Mouse (Mus musculus) hematopoietic stem cell, adult 5-6 weeks (primary cell): ENCODE measurements at regions not wholly inside any gene's neighbourhood (a gene's known extent, or its start where the extent isn't known, plus 50 kb on each side); places are given as distances from the start of the nearest gene placed in this dataset.

Source experiments
- ATAC-seq, 2 experiments: fragments of 125-278 bp in 1 of 2; replicated peaks in 1 of 2; 2 replicates each; pipeline ENCODE4 v1.8.0; 2016 to 2017; ENCODE audit warnings: inconsistent platforms in 2 of 2, mild to moderate bottlenecking in 2 of 2, moderate number of reproducible peaks in 2 of 2, low read depth in 1 of 2, moderate TSS enrichment in 1 of 2; ENCODE audit not compliant: low FRiP score in 2 of 2, poor library complexity in 2 of 2, severe bottlenecking in 2 of 2, insufficient read depth in 1 of 2, low TSS enrichment in 1 of 2

DNA sequence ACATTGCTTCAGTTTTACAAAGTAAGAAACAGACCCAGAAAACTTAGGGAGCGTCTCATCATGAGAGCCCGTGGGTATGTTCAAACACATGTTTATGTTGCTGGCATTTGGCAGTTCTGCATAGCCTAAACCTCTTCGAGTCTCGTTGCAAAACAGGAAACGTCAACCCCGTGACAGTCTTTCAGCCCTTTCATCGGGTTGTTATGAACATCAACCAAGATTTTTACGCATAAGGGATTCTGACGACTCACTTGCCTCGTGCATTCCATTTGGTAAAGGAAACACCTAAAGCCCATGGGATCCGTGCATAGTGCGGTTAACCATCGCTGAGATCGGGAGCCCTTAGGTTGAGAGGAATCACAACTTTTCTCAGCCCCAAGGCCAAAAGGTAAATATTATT, 115.7 kb downstream of the Gpam start:
- no peak for ATAC-seq

DNA sequence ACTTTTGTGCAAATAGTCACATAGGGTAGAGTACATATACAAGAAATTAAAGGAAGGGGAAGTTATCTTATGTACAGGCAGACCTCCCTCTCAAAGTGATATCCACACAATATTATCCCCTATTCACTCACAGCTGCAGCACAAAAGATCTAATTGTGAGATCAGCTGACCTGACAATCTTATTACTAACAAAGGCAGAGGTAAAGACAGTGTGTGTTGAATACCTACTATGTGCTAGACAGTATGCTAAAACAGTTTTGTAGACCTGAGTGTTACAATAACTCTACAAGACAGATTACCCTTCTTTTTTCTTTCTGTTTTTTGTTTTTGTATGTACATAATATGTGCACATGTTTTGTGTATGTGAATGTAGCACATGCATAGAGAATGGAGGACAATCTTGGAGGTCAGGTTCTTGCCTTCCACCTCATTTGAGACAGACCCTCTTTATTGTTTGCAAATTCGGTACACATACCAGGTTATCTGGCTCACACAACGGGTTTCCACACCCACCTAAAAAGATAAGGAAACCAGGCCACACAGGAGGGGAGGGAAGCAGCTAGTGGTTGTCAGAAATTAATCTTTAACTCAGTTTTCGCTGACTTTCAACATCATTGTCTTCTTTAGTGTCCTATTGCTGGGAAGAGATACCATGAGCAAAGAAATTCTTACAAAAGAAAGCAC, 118.4 kb downstream of the Gpam start:
- no peak for ATAC-seq

DNA sequence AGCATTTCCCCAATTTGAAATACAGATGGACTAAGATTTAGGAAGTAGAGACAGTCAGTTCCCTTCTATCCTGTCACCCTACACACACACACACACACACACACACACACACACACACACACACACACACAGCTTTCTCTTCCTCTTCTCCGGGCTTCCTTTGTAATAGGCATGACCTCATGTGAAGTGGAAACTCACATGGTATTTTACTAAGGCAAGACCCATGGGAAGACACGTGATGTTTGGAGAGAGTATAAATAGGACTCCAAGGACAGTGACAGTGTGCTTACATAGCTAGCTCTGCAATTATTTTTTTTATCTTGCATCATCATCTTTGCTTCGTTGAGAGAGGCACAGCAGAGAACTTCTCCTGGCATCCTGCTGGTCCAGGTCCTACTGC, 137.1 kb downstream of the Gpam start:
- no peak for ATAC-seq

DNA sequence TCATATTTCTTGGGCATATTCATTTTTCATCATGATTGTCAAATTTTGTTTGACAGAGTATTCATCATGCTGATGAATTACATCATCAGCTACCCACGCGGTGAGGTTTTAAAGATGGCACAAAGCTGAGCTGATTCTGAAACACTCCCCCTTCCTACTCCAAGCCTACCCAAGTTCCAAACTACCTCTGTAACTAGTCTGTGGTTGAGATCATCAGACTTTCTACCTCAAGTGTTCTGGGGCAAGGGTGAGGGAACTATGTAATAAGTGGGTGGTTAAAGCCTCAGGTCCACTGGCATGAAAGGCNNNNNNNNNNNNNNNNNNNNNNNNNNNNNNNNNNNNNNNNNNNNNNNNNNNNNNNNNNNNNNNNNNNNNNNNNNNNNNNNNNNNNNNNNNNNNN, 142.5 kb downstream of the Gpam start:
- no peak for ATAC-seq

DNA sequence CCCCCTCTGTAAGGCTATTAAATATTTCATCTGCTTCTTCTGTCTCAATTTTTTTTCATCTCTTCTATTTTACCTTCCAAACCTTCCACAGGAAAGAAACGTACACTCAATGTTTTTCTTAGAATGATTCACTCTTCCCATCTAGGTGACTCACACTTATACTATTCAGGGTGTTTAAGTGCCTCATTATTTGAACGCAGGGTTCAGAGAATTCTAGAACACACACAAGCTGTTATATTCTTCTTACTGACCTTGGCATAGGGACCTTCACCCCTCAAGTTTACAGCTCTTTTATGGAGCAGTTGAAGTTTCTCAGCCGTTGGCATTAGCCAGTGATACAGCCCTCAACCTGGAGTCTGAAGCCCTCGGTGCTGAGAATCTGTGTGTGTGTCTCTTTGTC, 144.2 kb downstream of the Gpam start:
- no peak for ATAC-seq

DNA sequence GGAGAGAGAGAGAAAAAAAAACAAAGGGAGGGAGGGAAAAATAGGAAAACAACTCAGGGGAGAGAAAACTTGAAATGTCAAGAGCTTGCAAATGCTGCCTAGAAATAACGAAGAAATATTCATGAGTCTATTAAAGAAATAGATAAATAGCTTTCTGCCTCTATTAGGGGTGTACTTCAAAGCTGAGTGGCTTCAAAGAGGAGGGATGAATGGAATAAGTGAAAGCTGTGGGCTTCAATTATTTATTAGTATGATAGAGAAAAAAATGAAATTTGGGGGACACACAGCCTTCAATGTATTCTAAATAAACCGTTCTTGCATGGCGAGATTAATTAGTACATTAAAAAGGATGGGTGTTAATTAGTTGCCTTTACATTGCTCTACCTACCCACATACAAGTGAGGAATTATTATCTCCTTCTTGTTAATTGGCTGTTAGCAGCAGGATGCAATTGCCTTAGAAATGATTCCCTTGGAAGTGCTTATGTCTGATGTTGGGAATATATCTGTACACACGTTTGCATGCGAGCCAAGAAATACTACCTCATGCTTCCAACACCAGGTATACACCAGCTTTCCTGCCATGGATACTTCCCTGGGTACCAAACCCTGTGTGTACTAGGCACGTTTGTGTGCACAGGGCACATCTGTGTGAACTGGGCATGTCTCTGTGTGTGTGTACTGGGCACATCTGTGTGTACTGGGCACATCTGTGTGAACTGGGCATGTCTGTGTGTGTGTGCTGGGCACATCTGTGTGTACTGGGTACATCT, 155.4 kb downstream of the Gpam start:
- ATAC-seq, result no peak

DNA sequence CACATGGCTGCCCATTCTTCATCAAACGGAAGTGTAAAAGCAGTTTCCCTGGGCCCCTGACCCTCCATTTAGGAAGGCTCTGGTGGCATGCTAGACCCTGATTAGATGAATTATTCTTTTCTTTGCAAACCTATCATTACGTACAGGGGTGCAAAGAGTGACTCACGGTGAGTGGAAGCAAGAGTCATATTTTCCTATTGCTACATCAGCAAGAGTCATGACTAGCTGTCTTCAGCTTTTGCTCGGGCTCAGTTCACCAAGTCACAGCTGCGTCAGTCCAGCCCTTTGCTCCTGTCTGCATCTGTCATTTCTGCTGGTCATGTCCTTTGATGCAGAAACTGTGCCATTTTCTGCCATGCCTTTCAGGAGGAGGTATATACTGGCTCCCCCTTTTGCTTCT, 168.7 kb downstream of the Gpam start:
- no peak for ATAC-seq

DNA sequence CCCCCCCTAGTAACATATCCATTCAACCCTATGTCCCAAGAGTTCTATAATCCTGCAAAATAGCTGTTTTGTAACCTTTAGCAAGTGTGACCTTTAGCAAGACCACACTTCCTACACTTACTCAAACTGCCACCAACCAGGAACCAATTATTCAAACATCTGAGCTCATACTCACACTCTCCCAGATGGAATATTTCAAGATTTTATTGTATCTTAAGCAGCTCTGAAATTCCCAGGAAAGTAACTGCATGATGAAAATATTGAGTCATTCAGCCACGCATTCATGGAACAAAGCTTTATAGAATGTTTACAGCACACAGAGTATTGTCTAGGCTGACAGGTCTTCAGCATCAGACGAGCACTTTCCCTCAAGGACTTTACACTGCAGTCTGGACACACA, 171.9 kb downstream of the Gpam start:
- ATAC-seq, result no peak

DNA sequence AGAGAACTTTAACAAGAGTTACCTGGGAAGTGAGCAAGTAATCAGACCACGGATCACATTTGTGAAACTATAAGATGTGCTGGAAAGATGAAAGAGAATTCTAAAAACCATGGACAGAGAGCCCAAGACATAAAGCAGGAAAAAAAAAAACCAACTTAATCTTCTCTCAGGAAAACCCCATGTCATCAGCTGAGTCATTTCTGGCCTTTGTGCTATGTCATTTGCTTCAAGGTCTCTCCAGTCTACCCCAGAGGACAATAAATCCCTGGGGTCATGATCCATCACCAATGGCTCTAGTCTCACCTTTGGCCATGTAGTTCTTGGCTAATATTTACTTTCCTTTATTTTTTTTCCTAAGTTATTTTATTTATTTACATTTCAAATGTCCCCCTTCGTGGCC, 174.5 kb downstream of the Gpam start:
- ATAC-seq, result no peak

DNA sequence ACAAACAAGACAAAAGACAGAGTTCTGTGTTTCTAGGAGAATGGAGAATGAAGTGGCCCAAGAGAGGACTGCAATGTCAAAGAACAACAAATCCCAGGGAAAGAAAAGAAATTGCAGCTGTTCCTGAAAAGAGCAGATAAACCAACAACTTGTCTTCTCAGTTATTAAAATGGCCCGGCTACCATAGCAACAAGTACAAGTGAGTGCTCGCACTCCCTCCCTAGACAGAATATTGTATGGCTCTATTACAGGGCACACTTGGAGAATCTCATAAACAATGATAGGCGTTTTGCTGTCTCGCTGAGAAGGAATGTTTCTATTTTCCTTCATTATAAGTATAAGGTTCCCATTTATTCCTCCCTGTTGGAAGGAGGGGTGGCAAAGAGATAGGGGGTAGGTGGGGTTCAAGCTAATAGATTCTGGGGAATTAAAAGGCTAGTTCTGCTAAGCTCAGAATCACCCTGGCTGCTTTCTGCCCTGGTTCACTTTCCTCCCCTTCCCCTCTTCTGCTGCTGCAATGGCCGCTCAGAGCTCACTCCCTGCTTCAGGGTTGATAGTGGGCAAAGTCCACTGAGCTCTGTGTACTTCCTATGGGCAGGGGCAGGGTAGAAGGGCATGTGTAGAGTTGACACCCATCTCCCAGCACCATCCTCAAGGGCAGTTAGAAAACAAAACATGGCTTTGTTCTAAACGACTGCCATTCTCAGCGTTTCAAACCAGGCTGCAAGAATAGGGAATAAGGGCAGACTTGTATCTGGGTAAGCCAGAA, 178.5 kb downstream of the Gpam start:
- ATAC-seq, result no peak

DNA sequence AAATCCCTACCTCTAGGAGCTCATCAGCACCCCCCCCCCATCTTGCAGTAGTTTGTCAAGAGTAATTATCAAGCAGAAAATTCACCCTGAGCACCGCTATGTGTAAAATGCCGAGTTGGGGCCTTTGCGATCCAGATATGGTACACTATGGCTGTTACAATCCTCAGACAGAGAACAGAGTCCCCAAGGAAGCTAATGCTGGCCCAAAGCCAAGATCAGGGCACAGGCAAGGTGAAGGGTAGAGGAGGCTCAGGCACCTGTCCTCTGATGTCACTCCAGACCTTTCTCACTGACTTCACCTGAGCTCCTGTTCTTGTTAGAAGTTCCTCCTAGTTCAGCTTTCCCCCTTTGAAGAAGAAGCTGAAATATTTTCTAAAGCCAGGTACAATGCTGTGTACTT, 179.5 kb downstream of the Gpam start:
- ATAC-seq, result no peak

DNA sequence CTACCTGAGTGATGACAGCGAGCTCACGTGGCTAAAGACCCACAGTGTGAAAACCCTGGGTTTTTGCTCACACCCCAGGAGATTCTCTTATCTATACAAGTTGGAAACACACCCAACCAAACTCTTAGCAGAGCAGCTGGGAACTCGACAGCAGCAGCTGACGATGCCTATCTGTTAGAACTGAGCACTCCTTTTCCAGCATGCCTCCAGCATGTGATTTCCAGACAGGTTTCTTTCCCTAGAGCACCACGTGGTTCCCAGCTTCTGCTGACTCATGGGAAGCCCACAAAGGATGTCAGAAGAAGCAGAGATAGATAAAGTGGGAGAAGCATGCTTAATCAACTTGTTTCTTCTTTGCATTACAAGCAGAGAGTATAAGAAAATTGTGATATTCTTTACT, 194.5 kb downstream of the Gpam start:
- ATAC-seq, result no peak

DNA sequence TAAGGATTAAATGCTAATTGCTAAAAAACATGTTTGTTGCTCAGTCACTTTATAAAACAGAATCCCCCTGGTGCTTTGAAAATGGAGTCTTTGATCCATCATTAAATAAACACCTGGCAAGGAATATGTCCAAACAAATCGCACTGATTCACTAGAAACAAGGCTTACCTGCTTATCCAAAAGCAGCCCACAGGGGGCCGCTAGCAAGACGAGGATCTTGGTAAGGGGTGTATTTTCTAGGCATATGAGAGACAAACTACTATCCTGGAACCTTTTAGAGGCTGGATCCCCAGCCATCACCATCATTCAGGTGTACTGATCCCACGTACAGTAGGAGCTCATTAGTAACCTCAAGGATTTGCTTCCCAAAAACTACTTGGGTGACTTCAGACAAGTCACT, 201.2 kb downstream of the Gpam start:
- no peak for ATAC-seq

DNA sequence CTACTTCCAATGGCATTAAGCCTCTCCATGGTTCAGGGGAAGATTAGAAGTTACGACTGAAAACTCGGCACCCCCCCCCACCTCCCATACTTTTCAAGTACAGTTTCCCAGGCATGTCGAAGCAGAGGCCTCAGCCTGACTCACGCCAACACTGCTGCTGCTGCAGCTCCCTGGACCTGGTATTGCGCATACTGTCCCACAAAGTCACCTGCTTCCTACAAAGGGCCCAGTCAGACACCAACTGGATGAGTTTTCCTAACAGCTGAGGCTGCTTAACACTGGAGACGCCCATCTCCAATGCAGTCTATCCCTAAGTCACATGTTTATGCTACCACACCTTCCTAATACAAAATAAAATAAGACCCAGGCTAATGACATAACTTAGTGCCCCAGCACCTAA, 207.4 kb downstream of the Gpam start:
- no peak for ATAC-seq

DNA sequence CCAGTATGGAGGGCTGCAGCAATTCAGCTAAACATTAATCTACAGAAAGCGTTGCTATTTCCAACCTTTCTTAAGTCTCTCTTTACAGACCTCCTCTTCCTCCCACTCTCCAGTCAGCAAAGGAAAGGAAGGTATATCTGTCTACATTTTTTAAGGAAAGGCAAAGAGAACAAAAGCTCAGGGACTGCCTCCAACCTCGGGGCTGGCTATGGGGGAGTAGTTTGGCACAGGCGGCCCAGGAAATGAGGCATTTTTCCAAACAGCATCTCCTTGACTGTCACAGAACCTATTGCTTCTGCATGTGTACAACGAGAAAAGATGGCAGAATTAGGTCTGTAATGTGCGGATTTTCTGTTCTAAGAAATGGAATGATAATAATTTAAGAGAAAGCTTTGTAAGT, 233.4 kb downstream of the Gpam start:
- no peak for ATAC-seq

DNA sequence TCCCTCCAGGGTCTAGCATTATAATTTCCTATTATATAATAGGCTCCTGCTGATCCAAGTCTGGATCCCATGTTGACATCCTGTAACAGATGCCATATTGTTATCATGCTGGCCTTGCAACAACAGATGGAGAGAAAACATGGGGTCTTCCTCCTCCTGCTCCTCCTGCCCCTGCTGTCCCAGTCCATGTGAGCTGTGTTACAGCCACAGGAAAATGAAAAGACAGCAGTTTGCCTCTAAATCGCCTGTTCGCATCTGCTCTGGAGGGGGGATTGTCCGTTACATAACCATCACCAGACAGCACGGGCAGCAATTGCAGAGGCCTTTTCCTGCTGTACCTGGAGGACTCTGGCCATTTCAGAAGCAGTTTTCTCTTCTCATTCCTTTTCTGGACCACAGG, 260.0 kb downstream of the Gpam start:
- no peak for ATAC-seq

DNA sequence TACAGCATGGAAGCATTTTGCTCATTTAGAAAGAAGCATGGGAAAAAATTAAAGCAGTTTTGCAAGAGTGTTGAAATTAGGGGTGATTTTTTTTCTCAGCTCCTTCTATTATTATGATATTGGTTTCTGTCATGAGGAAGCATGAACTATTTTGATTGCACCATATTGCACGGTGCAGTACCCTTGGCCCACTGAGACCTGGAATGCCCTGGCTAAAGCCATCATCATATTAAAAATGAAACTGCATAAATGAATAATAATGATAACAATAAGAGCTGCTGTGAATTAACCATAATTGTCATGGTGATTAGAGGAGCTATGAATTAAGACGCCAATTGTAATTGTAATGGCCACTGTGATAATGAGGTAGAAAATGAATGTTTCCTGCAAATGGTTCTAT, 271.8 kb downstream of the Gpam start:
- ATAC-seq, result no peak

DNA sequence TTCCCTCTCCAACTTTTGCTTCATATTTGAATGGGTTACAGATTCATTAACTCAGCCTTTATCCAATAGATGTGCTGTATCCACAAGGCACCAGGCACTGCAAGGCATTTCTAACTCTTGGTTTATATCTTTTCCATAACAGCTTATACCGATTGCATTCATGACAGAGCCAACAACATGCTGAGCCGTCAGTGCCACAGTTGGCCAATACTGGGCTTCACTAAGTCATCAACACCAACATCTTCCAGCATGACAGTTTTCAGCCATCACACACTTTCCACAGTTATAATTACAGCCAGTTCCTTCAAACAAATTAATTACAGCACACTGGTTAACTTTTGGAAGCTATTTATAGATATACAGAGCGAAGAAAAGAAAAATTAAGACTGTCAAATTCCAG, 288.8 kb downstream of the Gpam start:
- no peak for ATAC-seq
